In genomic region chr7:84605704-84606292, GRCm38 (mm10) we compare ENCODE assay signal across 8 mouse cellular contexts. TPM values are rescaled to one million over a fixed set of nuclear protein-coding genes. Genes with fewer than 3 reads are reported as not detected.
DNase-seq lines count a peak whose midpoint lies in the region; ATAC-seq and TF ChIP-seq lines count a peak whose summit lies in the region.

No protein-coding gene starts in this region.

- peaks cover 15% of the 10 kb centered on the region for H3K4me1 ChIP-seq in hindbrain, embryonic 13.5 days (replicated peaks)
- H3K4me1 ChIP-seq in lung, postnatal 0 days (ENCODE audit: insufficient read depth, low read depth, low read length): peaks cover 2% of the 10 kb centered on the region

- peak overlapping the region; percentile 56 for H3K4me3 ChIP-seq in hindbrain, embryonic 13.5 days
- peak overlapping the region; percentile 50 for H3K4me3 ChIP-seq in lung, postnatal 0 days (ENCODE audit: low read depth, low read length)

- no peak overlapping the region for H3K27ac ChIP-seq in hindbrain, embryonic 13.5 days
- H3K27ac ChIP-seq in lung, postnatal 0 days (ENCODE audit: low read length): peak overlapping the region; percentile 23; the same call in 1 of the 2 replicates

- peak; percentile 91 for ATAC-seq in hindbrain, embryonic 13.5 days (ENCODE audit: low FRiP score)
- peak; percentile 95 for ATAC-seq in lung, postnatal 0 days

- DNase-seq in NIH3T3 (ENCODE audit: low read depth): peak; percentile 85
- DNase-seq in cerebellum, postnatal 10 days: peak; percentile 88 to 91
- peak; percentile 54 to 65 for DNase-seq in frontal cortex, postnatal 25 days (ENCODE audit: low spot score in 2 of 2)
- peak; percentile 49 to 72 for DNase-seq in layer of hippocampus, postnatal 14 days (ENCODE audit: low spot score in 2 of 2)
- DNase-seq in lung, postnatal 0 days (ENCODE audit: low spot score): peak; percentile 89
- peak; percentile 65 for DNase-seq in ovary, postnatal 14 days (ENCODE audit: low spot score)
- peak; percentile 33 for DNase-seq in thymus, postnatal 25 days

- peak overlapping the region; percentile 96 for H3K4me2 ChIP-seq in hindbrain, embryonic 13.5 days
- H3K4me2 ChIP-seq in lung, postnatal 0 days (replicated peaks; ENCODE audit: low read depth, low read length): peak overlapping the region; percentile 82

- 0 out of 2 replicates have a peak, but pooled peaks cover 4% of the 10 kb centered on the region for H3K27me3 ChIP-seq in hindbrain, embryonic 13.5 days
- no peaks in the 10 kb centered on the region for H3K27me3 ChIP-seq in lung, postnatal 0 days (replicated peaks; ENCODE audit: insufficient read depth, low read length)

- no peak for TF ChIP-seq CTCF in lung, postnatal 0 days (IDR thresholded peaks at IDR 0.05)

- no peaks in the 10 kb centered on the region for H3K9me3 ChIP-seq in hindbrain, embryonic 13.5 days
- H3K9me3 ChIP-seq in lung, postnatal 0 days (ENCODE audit: low read length): no peaks in the 10 kb centered on the region

- peak overlapping the region; percentile 78 for H3K9ac ChIP-seq in hindbrain, embryonic 13.5 days
- 0 out of 2 replicates have a peak overlapping the region, but pooled peaks have one; percentile 27 for H3K9ac ChIP-seq in lung, postnatal 0 days (replicated peaks; ENCODE audit: low read depth)

- TF ChIP-seq EP300 in lung, postnatal 0 days (IDR thresholded peaks at IDR 0.05): no peak; the same call in 1 of the 2 replicates

- WGBS in hindbrain, embryonic 13.5 days: under 1% methylated on average over 36 of the region's 36 CpGs
- WGBS in lung, postnatal 0 days: 1% methylated on average over 35 of the region's 36 CpGs

- H3K36me3 ChIP-seq in hindbrain, embryonic 13.5 days: no peaks in the 10 kb centered on the region
- no peaks in the 10 kb centered on the region for H3K36me3 ChIP-seq in lung, postnatal 0 days (ENCODE audit: insufficient read depth, low read length)

RNA-seq across cellular contexts. Expression of gene Fah, which starts 0.7 kb away (rescaled TPM):
- 5.3 and 6.7 TPM in 2 replicates for polyA plus RNA-seq in hindbrain, embryonic 13.5 days (2015; fragmentation: Nextera tagmentation; extraction: Ambion mirVana)
- total RNA-seq in layer of hippocampus, postnatal 14 days (2021): 10 to 100 TPM; 15.2 to 17.4 TPM
- 11.7 and 13.7 TPM in 2 replicates for polyA plus RNA-seq in lung, postnatal 0 days (2015; fragmentation: Nextera tagmentation; extraction: Ambion mirVana)

Comparison
In these comparisons a context has a peak if more than half of its experiments do, and no peak if none do; other contexts are left out.
1. DNase-seq: peak in every context shown above with its lines; median percentile 90 in cerebellum, postnatal 10 days; 89 in lung, postnatal 0 days; 85 in NIH3T3; 65 in ovary, postnatal 14 days; 60 in layer of hippocampus, postnatal 14 days; 60 in frontal cortex, postnatal 25 days; 33 in thymus, postnatal 25 days.